Mouse (Mus musculus) kidney, postnatal 4 days (tissue): ENCODE data around the gene Per2.

ENCODE experiments used
- DNase-seq, 2 experiments: peaks; one replicate each; pipeline ENCODE4 v3.0.0; 2021; ENCODE audit warnings: mixed read lengths in 2 of 2

The Per2 gene

DNA sequence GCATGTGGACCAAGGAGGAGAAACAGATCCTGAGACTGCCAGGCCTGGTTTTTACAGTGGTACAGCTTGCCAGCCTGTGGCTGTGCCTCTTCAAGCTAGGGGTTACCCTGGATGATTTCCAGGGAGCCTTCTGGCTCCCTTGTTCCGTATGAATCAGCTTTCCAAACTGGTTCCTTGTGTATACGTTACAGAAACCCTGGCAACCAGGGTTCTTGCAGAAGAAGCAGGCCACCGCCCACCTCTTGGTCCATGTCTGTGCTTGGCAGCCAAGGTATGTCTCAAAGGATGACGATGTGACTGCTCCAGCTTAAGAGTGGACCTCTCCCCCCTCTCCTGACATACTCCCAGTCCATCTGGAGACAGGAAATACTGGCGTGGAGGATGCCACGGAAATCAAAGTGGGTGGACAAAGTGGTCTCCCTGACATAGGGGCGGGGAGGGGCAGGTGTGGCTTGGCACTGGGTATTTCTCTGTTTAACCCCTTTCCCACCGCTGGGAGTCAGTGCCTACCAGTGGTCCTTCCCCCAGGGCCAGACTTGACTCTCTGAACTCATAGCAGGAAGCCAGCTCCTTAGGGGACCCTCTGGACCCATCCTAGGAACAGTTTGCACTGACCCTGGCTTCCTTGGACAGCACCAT lies 782 bp downstream of the Per2 start:
- peak; percentile 37 to 65 for DNase-seq

DNA sequence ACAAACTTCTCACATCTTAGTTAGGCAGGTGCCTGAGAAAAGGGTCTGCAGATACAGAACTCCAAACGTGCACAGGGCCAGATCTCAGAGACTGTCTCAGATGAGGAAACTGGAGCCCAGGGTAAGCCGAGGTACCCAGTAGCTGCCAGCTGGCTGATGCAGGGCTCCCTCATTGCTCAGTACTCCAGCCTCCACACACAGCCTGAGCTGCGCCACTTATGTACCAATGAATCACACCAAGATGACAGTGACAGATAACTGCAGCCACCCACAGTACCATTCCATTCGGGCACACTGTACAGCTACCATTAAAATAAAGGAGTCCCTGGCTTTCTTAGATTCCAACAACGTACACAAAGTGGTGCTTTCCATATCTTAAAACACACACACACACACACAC lies 1.4 kb downstream of the Per2 start:
- no peak for DNase-seq

DNA sequence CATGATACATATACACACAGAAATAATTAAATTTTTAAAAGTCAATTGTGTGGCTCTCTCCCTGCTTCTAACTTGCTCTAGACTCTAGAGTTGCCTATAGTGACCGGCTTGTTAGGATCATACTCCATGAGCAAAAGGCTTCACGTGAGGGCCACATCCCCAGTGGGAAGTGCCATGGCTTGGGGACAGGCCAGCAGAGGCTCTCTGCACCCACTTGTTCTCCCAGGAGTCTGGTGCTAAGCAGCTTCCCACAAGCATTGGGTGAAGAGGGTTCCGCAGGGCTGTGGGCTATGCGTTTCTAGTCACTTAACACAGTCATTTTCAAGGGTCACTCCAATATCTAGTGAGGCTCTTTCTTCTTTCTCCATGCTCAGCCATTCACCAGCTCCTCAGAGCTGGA lies 2.0 kb downstream of the Per2 start:
- no peak for DNase-seq

DNA sequence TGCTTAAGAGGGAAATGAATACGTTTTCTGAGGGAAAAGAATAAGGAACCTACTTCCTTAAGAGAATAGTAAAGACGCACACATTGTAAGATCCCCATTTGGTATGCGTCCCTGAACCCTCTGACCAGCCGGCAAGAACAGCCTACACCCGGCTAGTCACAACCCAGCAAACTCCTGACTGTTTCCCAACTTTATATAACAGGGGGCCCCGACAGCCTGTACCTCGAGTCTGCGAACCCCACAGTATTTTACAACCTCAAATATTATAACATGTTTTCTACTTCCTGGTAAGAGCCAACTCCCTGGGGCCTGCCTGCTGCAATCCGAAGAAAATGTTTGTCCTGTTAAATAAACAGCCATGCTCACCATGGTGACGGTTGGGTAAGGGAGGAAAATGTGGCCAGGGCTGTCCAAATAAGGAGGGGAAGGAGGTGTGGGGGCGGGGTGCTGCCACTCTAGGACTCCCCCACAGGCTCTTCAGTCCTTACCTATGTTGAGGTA lies 2.8 kb downstream of the Per2 start:
- DNase-seq, result peak; percentile 71 to 80

DNA sequence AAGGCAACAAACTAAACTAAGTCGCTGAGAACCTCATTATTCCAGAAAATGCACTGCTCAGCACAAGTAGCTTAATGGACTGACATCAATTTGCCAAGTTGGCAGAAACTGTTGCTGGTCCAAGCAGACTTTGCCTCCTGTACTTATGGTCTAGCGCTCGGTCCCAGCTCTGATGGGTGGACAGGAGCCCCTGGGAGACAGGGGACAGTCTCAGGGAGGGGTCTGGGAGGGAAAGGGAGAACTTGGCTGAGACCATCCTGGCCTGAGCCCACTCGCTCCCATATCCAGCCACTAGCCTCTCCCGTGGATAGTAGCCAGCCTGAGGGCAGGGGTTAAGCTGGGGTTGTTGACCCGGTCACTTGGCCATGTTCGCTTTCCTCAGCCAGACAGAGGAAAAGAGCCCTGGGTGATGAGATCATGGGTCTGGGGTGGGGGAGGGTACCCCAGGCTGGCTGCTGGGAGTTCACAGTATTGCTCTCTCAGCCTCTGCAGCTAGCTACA lies 3.4 kb downstream of the Per2 start:
- peak; percentile 68 to 81 for DNase-seq

DNA sequence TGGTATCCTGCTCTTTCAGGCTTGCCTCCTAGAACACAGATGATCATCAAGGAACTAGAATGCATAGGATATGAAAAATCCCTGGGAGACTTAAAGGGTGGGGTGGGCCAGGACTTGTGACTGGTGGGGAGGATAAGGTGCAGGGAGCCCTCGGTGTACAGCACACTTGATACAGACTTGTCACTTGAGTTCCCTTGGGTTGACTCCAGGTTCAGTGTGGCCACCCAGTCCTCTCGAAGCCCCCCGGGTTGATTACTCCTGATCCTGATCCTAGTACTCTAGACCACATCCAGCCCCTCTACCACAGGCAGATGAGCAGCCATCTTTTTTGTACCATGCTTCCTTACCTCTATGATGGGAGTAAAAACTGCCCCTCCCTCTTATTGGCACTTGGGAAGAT lies 4.2 kb downstream of the Per2 start:
- no peak for DNase-seq

DNA sequence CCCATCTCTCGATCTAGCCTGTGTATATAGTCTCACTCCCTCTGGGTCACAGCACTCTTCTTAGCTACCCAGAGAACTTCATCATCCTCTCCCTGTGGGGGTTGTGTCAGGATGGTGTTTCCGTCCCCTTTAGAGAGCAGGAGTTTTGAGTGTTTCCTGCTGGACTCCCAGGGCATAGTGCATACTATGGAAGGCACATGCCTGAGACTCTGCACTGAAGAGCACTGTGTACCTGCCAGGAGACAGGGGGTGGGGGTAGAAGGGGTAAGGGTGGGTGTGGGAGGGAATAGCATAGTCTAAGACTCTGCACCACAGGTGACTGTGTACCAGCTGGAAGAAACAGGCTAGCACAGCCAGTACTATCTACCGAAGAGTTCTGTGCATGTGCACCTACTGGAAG lies 4.8 kb downstream of the Per2 start:
- DNase-seq, result no peak

DNA sequence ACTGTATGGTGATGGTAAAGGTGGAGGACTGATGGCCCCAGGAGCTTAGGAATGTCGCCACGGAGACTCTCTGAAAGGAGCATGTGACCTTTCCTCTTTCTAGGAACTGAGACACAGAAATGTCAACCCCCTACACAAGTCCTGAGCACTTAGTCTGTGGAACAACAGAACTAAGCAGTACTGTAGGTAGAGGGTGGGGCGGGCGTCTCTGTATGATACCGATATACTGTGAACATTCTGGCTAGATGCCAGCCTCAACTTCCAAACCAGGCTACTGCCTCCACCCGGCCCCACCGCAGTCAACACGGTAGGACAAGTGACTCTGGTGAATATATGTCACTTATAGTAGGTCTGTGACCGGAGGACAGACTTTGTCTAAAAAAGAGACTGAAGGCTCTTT lies 5.2 kb downstream of the Per2 start:
- DNase-seq, result no peak

DNA sequence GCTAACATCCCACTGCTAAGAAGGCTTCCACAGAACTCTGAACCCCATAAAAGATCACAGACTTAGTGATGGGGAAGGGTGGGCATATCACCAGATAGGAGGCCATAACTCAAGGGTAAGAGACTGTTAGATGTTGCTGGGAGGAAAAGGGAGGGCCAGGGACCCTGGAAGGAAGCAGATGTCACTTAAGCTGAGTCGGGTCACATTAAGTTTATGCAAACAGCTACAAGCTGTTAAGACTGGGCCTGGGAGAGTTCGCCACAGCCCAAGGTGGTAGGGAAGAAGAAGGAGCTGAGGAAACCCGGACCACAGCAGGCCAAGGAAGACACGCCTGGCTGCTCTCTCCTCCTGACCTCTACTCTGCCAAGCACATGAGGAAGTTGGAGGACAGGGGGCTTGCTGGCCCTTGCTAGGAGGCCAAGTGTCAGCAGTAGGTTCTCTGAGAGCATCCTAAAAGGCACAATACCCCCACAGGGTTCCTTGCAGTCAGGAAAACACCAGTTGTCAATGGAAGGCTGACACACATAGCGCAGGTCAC lies 7.5 kb downstream of the Per2 start:
- peak in 1 of 2 experiments; percentile 49 for DNase-seq

DNA sequence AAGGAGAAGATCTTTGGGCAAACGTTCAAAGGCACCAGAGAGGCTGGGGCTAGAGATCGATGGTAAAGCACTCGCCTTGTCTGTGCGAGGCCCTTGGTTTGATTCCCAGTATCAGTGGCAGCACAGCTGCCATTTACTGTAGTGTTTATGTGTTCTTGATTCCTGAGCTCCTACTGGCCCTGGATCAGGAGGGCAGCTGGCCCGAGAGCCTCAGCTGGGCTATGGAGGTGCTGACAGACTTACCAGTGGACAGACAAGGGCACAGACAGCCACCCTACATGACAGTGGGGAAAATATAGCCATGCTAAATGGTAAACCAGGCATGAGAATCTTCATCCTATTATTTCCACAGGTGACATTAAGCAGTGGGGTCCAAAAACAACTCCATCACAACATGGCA lies 8.3 kb downstream of the Per2 start:
- DNase-seq, result no peak

DNA sequence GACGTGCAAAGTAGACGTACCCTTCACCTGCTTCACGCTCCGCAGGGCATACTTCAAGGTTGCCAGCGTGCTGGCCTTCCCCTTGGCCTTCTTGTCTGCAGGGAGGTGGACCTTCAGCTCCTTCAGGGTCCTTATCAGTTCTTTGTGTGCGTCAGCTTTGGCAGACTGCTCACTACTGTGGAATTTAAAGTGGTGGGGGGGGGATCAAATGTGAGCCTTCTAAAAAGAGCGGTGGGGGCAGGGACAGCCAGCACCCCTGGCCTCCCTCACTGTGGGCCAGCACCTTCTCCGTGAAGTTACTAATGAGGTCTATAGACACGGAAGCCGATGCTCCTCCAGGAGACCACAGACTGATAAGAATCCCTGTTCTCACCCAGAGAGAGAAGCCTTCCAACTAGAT lies 10.4 kb downstream of the Per2 start:
- no peak for DNase-seq

DNA sequence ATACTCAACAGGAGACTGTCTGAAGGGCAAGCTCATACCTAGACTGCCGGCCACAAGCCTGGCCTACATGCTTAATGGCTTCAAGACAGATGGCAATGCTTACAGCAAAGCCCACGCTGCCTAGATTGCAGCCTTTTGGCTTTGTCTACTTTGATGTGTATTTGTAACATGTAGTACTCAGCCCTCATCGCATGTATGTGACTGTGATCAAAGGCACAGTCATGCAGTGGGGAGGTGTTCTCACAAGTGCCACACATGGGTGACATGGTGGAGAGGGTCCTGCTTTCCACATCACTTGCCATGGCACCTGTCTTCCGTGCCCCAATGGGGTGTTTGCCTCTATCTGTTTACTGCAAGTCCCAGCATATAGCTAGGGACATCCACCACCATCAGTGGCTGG lies 12.6 kb downstream of the Per2 start:
- DNase-seq, result no peak

DNA sequence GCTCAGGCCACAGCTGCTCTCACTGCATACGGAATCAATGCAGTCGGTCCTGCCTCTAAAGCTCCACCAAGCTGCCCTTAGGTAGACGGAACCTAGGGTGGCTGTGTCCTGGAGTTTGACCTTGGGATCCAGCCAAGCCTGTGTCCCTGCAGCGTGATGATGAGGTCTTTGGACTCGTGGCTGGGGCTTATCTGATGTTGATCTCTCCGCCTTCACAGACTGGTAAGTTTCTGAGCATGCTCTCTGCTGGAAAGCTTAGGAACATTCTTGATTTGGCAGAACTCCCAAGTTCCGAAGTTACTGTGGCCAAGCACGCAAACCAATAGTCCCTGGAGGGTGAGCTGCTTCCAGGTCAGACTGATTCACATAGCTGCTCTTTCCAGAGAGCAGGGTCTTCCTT lies 13.1 kb downstream of the Per2 start:
- DNase-seq, result peak; percentile 68 to 80

DNA sequence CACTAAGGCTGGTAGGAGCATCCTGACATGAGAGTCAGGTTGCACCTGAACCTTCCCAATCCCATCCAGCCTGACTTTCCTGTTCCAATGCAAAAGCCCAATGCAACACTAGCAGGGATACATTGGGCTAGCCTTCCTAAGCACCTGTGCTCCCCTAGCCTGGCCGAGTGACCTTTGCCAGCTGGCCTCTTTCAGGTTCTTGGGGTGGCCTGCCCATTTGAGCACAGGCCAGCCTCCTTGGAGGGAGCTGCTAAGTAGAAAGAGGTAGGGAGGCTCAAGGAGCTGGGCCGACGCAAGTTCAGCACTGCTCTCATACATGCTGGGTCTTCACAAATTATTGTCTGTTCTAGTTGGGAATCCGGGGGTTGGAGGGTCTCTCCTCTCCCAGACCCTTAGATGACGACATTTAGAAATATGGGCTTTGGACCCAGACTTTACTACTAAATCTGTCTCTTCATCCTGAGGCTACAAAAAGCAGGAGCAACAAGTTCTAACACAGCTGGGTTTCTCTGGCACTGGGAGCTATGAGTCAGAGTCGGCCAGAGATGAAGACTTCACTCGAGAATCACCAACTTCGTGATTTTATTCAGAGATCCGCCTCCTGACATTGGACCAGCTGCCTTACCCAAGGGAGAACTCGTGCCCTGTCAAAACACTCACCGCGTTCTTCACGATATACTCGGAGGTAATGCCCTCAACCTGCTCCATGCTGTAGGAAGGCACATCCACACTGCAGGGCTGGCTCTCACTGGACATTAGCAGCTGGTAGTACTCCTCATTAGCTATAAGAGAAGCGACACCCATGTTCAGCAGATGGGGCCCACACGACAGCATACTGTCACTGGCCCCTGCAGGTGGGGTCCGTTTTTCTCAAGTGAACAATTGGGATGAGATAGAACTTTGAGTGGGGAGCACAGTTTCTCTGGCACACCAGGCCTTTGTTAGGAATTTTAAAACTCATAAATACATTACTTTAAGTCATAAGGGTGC lies 14.0 kb downstream of the Per2 start:
- DNase-seq, result no peak

DNA sequence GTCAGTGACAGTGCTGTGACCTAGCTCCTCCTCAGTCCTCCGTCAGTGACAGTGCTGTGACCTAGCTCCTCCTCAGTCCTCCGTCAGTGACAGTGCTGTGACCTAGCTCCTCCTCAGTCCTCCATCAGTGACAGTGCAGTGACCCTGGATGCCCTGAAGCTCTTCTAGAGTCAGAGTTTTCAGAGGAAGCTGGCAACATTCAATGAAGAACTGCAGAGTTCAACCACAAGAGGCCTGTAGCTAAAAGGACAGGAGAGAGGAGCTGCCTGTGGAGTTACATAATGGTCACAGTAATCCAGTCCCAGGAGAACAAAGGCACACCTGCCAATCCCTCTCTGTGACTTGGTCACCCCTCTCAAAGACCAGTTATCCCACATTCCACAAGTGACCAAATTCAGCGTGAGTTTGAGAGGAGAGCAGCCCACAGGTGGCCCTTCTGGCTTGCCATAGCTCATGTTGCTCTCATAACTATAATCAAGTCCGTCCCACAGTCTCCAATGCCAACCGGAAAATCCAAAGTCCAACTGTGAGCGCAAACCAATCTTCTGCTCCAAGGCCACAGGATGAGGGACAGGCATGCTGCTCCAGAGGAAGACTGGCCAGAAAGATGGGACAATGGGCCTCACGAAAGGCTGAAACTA lies 16.7 kb downstream of the Per2 start:
- DNase-seq, result peak in 1 of 2 experiments; percentile 37

DNA sequence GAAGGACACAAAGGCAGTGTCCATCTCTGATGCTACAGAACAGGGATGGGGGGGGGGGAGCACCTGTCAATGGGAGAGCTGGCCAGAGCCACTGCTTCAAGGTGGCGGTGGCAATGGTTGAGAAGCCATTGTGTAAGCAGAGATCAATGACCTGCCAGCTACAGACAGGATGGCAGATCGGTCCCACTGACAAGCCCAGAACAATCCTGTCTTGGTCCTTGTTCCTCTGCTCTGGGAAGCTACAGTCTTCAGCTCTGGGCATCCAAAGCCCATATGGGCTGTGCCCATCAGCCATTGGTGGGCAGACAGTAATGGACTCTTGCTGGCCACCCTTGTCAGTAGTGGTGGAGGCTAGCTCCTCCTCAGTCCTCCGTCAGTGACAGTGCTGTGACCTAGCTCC lies 17.3 kb downstream of the Per2 start:
- no peak for DNase-seq

DNA sequence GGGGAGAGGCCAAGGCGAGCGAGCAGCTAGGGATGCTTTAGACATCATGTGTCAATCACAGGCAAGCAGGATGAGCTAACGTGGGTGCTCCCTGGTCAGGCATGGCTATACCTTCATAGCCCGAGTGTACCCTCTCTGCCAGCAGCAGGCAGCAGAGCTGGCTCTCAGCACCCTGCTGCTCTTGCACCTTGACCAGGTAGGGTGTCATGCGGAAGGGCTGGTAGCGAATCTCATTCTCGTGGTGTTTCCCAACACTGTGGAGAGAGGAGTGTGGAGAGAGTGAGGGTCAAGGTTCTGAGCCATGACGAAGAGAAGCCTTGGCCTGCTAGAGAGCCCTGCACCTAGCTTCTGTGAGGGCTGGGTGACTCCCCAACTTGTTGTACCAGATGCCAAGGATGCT lies 19.3 kb downstream of the Per2 start:
- no peak for DNase-seq

DNA sequence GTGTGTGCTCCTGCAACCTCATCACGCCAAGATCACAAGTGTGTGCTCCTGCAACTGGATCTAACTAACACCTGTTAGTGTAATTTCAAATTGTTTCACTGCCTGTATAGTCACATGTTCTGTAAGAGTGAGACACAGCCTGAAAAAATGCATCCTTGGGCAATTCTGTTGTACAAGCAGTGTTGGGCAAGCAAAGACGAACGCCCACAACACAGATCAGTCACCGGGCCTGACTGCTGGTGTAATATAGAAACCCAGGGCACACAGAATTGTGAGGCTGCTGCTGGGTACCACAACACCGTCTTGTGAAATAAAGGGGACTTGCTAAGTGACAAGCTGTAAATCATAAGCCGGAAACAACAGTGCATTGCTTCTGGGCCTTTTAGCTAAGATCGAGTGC lies 21.6 kb downstream of the Per2 start:
- DNase-seq, result no peak

DNA sequence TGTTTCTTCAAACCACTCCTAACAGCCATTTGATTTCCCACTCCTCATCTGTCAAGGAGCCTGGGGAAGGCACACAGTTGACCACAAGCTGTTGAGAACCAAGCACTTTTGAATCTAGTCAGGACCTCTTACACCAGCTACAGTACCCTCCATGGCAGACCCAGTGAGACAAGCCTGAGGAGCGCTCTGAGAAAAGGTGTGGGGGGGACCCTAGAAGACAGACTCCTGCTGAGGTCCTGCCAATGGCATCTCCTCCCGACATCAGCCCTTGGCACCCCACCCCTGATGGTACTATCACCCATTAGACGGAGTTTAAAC lies 22.1 kb downstream of the Per2 start:
- DNase-seq, result no peak

DNA sequence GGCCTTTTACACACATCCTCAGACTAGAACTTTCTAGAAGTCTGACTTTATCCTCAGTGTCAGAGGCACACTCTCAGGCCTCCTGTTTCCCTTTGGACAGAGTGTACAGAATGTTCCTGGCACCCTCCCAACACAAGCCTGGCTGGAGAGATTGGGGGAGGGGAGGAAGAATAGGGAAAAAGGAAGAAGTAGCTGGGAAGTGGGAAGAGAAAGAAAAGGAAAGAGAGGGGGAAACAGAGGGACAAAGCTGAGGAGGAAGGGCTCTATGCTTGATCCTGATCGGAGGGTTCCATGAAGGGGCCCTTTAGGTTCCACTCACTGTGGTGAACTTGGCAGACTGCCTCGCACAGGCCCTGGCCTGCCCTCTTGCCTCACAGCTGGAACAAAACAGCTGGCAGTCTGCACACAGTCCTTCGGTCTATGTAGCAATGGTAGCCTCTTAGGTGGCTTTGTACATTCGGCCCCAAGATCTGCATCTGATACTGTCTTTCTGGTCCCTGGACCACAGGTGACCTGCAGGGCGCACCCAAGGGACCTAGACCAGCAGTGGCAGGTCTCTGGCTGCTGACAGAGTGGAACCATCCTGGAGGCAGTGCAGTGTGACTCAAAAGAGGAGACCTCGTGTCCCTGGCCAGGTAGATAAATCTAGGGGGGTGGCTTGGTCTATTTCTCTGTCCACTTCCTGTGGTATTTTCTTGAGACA lies 22.6 kb downstream of the Per2 start:
- DNase-seq, result peak; percentile 73 to 82

DNA sequence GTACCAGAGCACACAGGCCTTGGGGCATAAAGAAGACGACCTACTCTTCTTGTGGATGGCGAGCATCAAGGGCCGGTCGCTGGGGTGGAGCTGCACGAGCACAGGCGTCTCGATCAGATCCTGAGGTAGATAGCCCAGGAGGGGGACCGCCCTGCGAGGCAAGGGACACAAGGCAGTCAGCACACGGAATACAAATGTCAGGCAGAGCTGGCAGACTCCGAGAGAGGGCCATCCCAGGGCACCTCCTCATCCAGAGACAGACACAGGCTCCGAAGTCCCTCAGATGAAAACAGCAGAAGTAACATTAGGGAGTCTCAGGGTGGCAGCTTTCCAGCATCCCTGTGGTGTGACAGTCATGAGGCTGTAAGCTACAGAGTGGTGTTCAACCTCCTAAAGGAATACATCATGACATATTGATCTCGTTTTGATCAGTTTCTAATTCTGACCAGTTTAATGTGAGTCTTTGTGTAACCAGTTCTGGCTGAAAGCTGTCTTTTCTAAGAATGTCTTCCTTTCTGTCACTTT lies 23.5 kb downstream of the Per2 start:
- DNase-seq, result no peak

DNA sequence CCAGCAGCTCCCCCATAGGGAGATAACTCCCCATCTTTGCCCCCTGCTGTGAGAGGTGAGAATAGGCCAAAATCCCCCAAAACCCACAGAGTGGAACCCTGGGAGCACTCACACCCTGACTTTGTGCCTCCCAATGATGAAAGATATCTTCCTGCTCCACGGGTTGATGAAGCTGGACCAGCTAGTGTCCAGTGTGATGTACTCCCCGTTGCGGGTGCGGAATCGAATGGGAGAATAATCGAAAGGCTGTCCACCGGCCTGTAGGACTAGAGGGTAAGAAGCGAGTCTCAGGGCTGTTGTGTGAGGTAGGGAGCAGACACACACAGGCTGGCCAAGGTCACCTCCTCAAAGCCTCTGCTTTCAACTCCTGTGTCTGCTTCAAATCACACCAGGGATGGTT lies 24.2 kb downstream of the Per2 start:
- DNase-seq, result no peak
